Mouse (Mus musculus) ES-Bruce4 (cell line): ENCODE measurements around the gene Ctsk. TPM values are rescaled to one million over a fixed set of nuclear protein-coding genes. Genes with fewer than 3 reads are reported as not detected.

ENCODE experiments used
- H3K27ac ChIP-seq: 2 replicates; pipeline ENCODE4 v1.5.1; 2012; ENCODE audit warnings: low read length, inconsistent platforms; ENCODE audit not compliant: insufficient read depth
- H3K27me3 ChIP-seq: 2 replicates; pipeline ENCODE4 v1.6.1; 2012; ENCODE audit warnings: mild to moderate bottlenecking, low read length, inconsistent platforms; ENCODE audit not compliant: control insufficient read depth, poor library complexity, insufficient read depth, severe bottlenecking
- H3K36me3 ChIP-seq: 2 replicates; pipeline ENCODE4 v1.6.1; 2012; ENCODE audit warnings: inconsistent platforms, mild to moderate bottlenecking, low read length, moderate library complexity; ENCODE audit not compliant: control insufficient read depth, poor library complexity, insufficient read depth, severe bottlenecking
- H3K4me1 ChIP-seq: one replicate; pipeline ENCODE4 v1.8.1; 2011; ENCODE audit warnings: low read length; ENCODE audit not compliant: control insufficient read depth, insufficient read depth
- H3K4me3 ChIP-seq: 2 replicates; pipeline ENCODE4 v1.5.1; 2011; ENCODE audit warnings: low read depth, mild to moderate bottlenecking, low read length
- H3K9ac ChIP-seq: 2 replicates; pipeline ENCODE4 v1.6.1; 2012; ENCODE audit warnings: low read depth, mild to moderate bottlenecking, inconsistent platforms; ENCODE audit not compliant: poor library complexity, severe bottlenecking
- H3K9me3 ChIP-seq: replicated peaks from 2 replicates; pipeline ENCODE4 v1.6.1; 2012; ENCODE audit warnings: mild to moderate bottlenecking, low read length, inconsistent platforms; ENCODE audit not compliant: control insufficient read depth, poor library complexity, insufficient read depth, severe bottlenecking
- CTCF ChIP-seq: IDR thresholded peaks from one replicate; pipeline ENCODE4 v1.8.1; 2011; ENCODE audit warnings: low read depth, low read length
- EP300 ChIP-seq: IDR thresholded peaks from 2 replicates; pipeline ENCODE4 v1.6.1; 2011; ENCODE audit warnings: low read depth, low read length; ENCODE audit not compliant: insufficient read depth
- POLR2A ChIP-seq: IDR thresholded peaks from one replicate; pipeline ENCODE4 v1.8.1; 2011; ENCODE audit warnings: low read length; ENCODE audit not compliant: insufficient read depth
- polyA plus RNA-seq: library from polyadenylated mRNA; stranded (reverse); fragments of >200 nt; gene quantifications from 2 replicates; pipeline ENCODE4 v1.2.4, GENCODE M21; 2011; ENCODE audit warnings: low read depth; ENCODE audit not compliant: missing spikeins, insufficient read depth, insufficient read length

Gene Ctsk
- polyA plus RNA-seq = not detected in 2 replicates

DNA sequence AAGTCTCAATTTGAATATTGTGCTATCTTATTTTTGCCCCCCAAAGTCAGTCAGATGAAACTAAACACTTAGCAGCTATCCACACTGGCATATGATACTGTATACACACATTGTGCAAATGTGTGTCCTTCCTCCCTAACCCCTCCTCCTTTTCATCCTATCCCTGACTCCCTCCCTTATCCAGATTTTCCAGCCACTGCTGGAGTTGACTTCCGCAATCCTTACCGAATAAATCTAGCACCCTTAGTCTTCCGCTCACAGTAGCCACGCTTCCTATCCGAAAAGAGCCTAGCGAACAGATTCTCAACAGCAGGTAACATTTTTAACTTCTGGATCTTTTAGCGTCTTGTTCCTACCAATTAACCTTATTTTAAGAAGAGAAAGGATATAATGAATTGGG, at the start of gene Ctsk:
TSS of gene Ctsk (plus strand) at position 233 of the 400 bp plus-strand sequence.
- Histone ChIP-seq H3K4me1 (no peaks in the 10 kb centered on the region), H3K4me3 (no peak within 1 kb of the TSS), H3K27me3 (no peaks in the 10 kb centered on the region), H3K9ac (no peak within 1 kb of the TSS), H3K9me3 (no peaks in the 10 kb centered on the region), H3K36me3 (peaks cover 15% of the 10 kb centered on the region), H3K27ac (no peak within 1 kb of the TSS)
- TF ChIP-seq CTCF (no peak), POLR2A (no peak), EP300 (no peak)

DNA sequence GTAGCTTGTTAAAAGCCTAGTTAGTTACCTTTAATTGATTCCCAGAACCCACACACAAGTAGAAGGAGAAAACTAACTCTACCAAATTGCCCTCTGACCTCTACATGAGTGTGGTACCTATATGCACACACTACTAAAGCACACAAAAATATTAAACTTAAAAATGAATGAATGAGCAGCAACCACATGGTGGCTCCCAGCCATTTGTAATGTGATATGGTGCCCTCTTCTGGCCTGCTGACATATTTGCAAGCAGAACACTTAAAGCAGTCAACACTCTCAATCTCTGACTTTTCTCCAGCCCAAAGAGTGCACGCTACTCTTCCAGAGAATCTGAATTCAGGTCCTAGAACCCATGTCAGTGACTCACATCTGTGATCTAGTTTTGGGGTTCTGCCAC, 48.6 kb upstream of the Ctsk start:
- H3K9ac ChIP-seq = no peak overlapping the region
- no peak overlapping the region for H3K27ac ChIP-seq
- H3K9me3 ChIP-seq = no peaks in the 10 kb centered on the region
- no peaks in the 10 kb centered on the region for H3K27me3 ChIP-seq
- H3K36me3 ChIP-seq = peaks cover 13% of the 10 kb centered on the region
- TF ChIP-seq CTCF (peak; percentile 3), EP300 (no peak)
- no peak overlapping the region for H3K4me3 ChIP-seq
- H3K4me1 ChIP-seq = no peaks in the 10 kb centered on the region

DNA sequence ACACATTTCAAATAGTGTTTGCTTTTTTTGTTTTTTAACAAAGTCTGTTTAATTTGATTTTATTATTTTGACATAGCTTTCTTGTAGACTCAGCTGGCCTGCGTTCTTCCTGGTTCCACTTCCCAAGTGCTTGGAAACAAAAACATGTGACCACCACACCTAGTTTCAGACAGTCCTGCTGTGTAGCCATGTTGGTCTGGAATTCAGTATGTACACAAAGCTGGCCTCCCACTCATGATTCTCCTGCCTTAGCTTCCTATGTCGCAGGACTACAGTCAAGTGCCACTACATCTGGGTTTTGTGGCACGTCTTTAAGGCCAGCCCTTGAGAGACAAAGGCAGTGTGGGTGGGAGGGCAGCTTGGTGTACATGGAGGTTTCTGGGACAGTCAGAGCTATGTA, 48.1 kb upstream of the Ctsk start:
- Histone ChIP-seq H3K4me3 (no peak overlapping the region), H3K36me3 (peaks cover 13% of the 10 kb centered on the region), H3K27me3 (no peaks in the 10 kb centered on the region), H3K27ac (no peak overlapping the region), H3K4me1 (no peaks in the 10 kb centered on the region), H3K9ac (no peak overlapping the region), H3K9me3 (no peaks in the 10 kb centered on the region)
- TF ChIP-seq EP300 (no peak), CTCF (no peak), POLR2A (no peak)

DNA sequence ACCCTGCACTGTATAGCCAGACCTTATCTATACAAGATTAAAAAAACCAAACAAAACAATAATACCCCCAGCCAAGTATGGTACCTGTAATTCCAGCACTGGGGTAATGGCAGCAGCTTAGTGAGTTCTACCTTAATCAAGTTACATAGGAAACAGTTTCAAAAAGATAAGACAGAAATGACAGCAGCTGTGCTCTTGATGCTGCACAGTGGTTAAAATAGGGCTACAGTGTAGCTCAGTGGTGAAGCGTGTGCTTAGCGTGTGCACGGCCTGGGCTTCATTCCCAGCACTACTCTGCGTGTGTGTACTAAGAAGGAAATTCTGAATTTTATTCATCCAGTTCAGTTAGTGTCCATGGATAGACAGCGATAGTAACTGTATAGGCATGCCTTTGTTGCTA, 42.7 kb upstream of the Ctsk start:
- Histone ChIP-seq H3K9me3 (no peaks in the 10 kb centered on the region), H3K27me3 (no peaks in the 10 kb centered on the region), H3K4me1 (peaks cover 2% of the 10 kb centered on the region), H3K4me3 (no peak overlapping the region), H3K9ac (no peak overlapping the region), H3K36me3 (peaks cover 6% of the 10 kb centered on the region), H3K27ac (no peak overlapping the region)
- TF ChIP-seq EP300 = no peak
- TF ChIP-seq CTCF = no peak
- TF ChIP-seq POLR2A = no peak

DNA sequence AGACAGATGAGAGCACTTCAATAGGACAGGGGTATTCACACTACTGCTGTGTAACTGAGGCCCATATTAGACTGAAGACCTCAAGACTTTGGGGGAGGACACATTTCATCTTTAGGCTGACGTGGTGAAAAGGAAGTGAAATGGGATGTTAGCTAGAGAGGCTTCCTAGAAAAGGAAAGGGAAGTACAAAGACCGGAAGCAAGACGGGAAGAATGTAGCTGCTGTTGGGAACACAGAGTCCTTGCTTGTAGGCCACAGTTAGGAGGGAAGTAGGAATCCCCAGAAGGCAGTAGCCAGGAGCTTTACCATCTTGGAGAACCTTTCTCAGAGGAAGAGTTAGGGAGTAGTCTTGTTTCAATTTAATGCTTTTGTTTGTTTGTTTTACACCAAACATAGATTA, 41.3 kb upstream of the Ctsk start:
- TF ChIP-seq EP300 (no peak), POLR2A (no peak), CTCF (no peak)
- H3K27me3 ChIP-seq = no peaks in the 10 kb centered on the region
- H3K36me3 ChIP-seq = peaks cover 10% of the 10 kb centered on the region; the same call in 1 of the 2 replicates
- H3K9me3 ChIP-seq = no peaks in the 10 kb centered on the region
- H3K4me3 ChIP-seq = no peak overlapping the region
- no peak overlapping the region for H3K9ac ChIP-seq
- peaks cover 2% of the 10 kb centered on the region for H3K4me1 ChIP-seq
- no peak overlapping the region for H3K27ac ChIP-seq

DNA sequence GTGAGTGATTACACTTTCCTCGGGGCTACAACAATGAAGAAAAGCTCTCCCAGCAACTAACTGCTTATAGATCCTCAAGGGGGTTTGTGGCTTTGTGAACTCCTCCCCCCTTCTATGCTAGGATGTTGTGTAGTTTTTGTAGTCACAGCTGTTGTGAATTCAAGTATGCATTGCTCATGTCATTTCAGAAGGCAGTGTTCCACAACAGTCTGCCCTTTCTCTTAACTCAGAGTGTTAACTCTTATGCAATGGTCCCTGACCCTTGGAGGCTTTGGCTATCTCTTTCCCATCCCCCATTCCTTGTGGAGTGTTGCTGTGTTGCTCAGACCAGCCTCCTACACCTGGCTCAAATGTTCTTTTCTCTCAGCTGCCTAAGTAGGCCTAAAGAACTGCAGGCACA, 39.7 kb upstream of the Ctsk start:
- no peaks in the 10 kb centered on the region for H3K9me3 ChIP-seq
- H3K4me3 ChIP-seq = no peak overlapping the region
- peaks cover 2% of the 10 kb centered on the region for H3K4me1 ChIP-seq
- no peak for TF ChIP-seq EP300
- TF ChIP-seq POLR2A = no peak
- TF ChIP-seq CTCF = no peak
- no peaks in the 10 kb centered on the region for H3K27me3 ChIP-seq
- H3K27ac ChIP-seq = no peak overlapping the region
- H3K9ac ChIP-seq = no peak overlapping the region
- H3K36me3 ChIP-seq = peaks cover 18% of the 10 kb centered on the region; the same call in 1 of the 2 replicates

DNA sequence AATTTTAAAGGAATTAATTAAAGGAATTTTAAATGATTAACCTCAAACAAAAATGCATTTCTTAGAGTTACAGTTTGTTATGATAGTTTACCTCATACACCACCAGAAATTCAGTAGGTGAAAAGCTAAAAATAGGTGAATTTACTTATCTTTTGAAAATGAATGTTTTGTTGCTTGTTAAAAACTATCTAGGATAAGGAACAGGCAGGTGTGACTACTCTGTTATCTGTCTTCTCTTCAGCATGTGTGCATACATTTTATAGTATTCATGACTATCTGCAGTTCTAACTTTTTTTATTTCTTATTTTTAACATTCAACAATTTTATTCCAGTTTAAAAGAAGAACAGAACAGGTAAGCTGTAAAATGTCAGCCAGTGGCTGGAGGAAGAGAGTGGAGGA, 35.2 kb upstream of the Ctsk start:
- Histone ChIP-seq H3K36me3 (peaks cover 17% of the 10 kb centered on the region), H3K9me3 (no peaks in the 10 kb centered on the region)

More for the DNA sequence above, 35.2 kb upstream of the Ctsk start:
- Histone ChIP-seq H3K27me3 (no peaks in the 10 kb centered on the region), H3K27ac (no peak overlapping the region), H3K4me1 (no peaks in the 10 kb centered on the region), H3K9ac (no peak overlapping the region), H3K4me3 (no peak overlapping the region)
- no peak for TF ChIP-seq EP300
- no peak for TF ChIP-seq POLR2A
- no peak for TF ChIP-seq CTCF
